Mouse (Mus musculus) hindbrain, postnatal 0 days (tissue): ENCODE data around the gene Dnah6. TPM values are rescaled to one million over a fixed set of nuclear protein-coding genes. Genes with fewer than 3 reads are reported as not detected.

Experiments used
- ATAC-seq: fragments of 200-750 bp; cut with Nextera tagmentation; 2 replicates; pipeline ENCODE4 v1.8.0; 2017; ENCODE audit warnings: mild to moderate bottlenecking, moderate TSS enrichment, moderate library complexity
- DNase-seq: peaks from one replicate; pipeline ENCODE4 v3.0.0-alpha.2; 2015; ENCODE audit warnings: low spot score
- H3K27ac ChIP-seq: fragments of 300-500 bp; sonication (generic); 2 replicates; pipeline ENCODE4 v1.5.1; 2014; ENCODE audit warnings: mild to moderate bottlenecking
- H3K27me3 ChIP-seq: fragments of 300-500 bp; sonication (generic); 2 replicates; pipeline ENCODE4 v1.6.1; 2014; ENCODE audit warnings: low read length, mixed read lengths; ENCODE audit not compliant: insufficient read depth
- H3K36me3 ChIP-seq: fragments of 300-500 bp; sonication (generic); 2 replicates; pipeline ENCODE4 v1.6.1; 2014; ENCODE audit warnings: low read length, mixed read lengths; ENCODE audit not compliant: insufficient read depth
- H3K4me1 ChIP-seq: fragments of 300-500 bp; sonication (generic); 2 replicates; pipeline ENCODE4 v1.6.1; 2014; ENCODE audit warnings: antibody characterized with exemption, low read length, mixed read lengths; ENCODE audit not compliant: insufficient read depth
- H3K4me2 ChIP-seq: fragments of 300-500 bp; sonication (generic); 2 replicates; pipeline ENCODE4 v1.6.1; 2014; ENCODE audit warnings: low read depth, mild to moderate bottlenecking, low read length, moderate library complexity, mixed read lengths
- H3K4me3 ChIP-seq: fragments of 300-500 bp; sonication (generic); 2 replicates; pipeline ENCODE4 v1.5.1; 2014; ENCODE audit warnings: low read length
- H3K9ac ChIP-seq: fragments of 300-500 bp; sonication (generic); replicated peaks from 2 replicates; pipeline ENCODE4 v1.6.1; 2014; ENCODE audit warnings: mild to moderate bottlenecking, low read length, moderate library complexity, mixed read lengths
- H3K9me3 ChIP-seq: fragments of 300-500 bp; sonication (generic); 2 replicates; pipeline ENCODE4 v1.6.1; 2016; ENCODE audit warnings: low read length, mixed read lengths
- CTCF ChIP-seq: IDR thresholded peaks from 2 replicates; pipeline ENCODE4 v1.5.1; 2016; ENCODE audit warnings: antibody characterized with exemption, control low read depth, low read depth
- WGBS: fragments of 180-500 bp; shearing (Covaris S2); extraction: QIAGEN DNeasy Blood & Tissue Kit; methylation state at CpG from one replicate; pipeline ENCODE4 v1.1.7; 2014; 5-methylcytosine and 5-hydroxymethylcytosine counted together
- polyA plus RNA-seq: library from polyadenylated mRNA; unstranded; fragments of >200 nt; fragmentation: Nextera tagmentation; extraction: Ambion mirVana; gene quantifications from 2 replicates; pipeline ENCODE4 v1.2.1, GENCODE M21; 2015
- total RNA-seq: library from RNA; depleted of rRNA; stranded (reverse); fragments of >200 nt; gene quantifications from 2 replicates; pipeline ENCODE4 v1.2.3, GENCODE M21; 2014

The Dnah6 gene
- total and polyA plus RNA-seq, 2 experiments from 2014 or later: 0.34 to 1.5 TPM

- no peak for TF ChIP-seq CTCF
- Histone ChIP-seq H3K4me1 (no peaks in the 10 kb centered on the region), H3K9me3 (no peaks in the 10 kb centered on the region), H3K9ac (no peak overlapping the region), H3K4me3 (no peak overlapping the region), H3K27me3 (no peaks in the 10 kb centered on the region), H3K4me2 (no peak overlapping the region), H3K27ac (no peak overlapping the region), H3K36me3 (no peaks in the 10 kb centered on the region)
- no peak for ATAC-seq
- no peak for DNase-seq
- 85% methylated on average over 6 of the region's 6 CpGs for WGBS
Measured at GRCm38 (mm10) chr6:73190756-73191155, 30.7 kb downstream of the Dnah6 start.

- Histone ChIP-seq H3K4me1 (no peaks in the 10 kb centered on the region), H3K27me3 (no peaks in the 10 kb centered on the region), H3K27ac (no peak overlapping the region), H3K9ac (no peak overlapping the region), H3K9me3 (no peaks in the 10 kb centered on the region), H3K4me3 (no peak overlapping the region), H3K36me3 (no peaks in the 10 kb centered on the region), H3K4me2 (no peak overlapping the region)
- no peak for ATAC-seq
- TF ChIP-seq CTCF: no peak
- WGBS: 86% methylated on average over 5 of the region's 5 CpGs
- DNase-seq: no peak
Measured at GRCm38 (mm10) chr6:73184276-73184675, 37.2 kb downstream of the Dnah6 start.

GRCm38 (mm10) chr6:73182987-73183386 is 38.5 kb downstream of the Dnah6 start:
- no peak overlapping the region for H3K27ac ChIP-seq
- no peak for TF ChIP-seq CTCF
- H3K9ac ChIP-seq: no peak overlapping the region
- WGBS: 53% methylated on average over 3 of the region's 3 CpGs
- no peak overlapping the region for H3K4me3 ChIP-seq
- no peak overlapping the region for H3K4me2 ChIP-seq
- H3K4me1 ChIP-seq: no peaks in the 10 kb centered on the region
- ATAC-seq (no peak), DNase-seq (no peak)
- H3K9me3 ChIP-seq: no peaks in the 10 kb centered on the region
- no peaks in the 10 kb centered on the region for H3K36me3 ChIP-seq
- no peaks in the 10 kb centered on the region for H3K27me3 ChIP-seq

GRCm38 (mm10) chr6:73182410-73182809 is 39.0 kb downstream of the Dnah6 start:
- H3K4me2 ChIP-seq: no peak overlapping the region
- TF ChIP-seq CTCF: no peak
- no peaks in the 10 kb centered on the region for H3K36me3 ChIP-seq
- H3K27ac ChIP-seq: no peak overlapping the region
- H3K9me3 ChIP-seq: no peaks in the 10 kb centered on the region
- no peak overlapping the region for H3K4me3 ChIP-seq
- H3K27me3 ChIP-seq: no peaks in the 10 kb centered on the region
- H3K4me1 ChIP-seq: no peaks in the 10 kb centered on the region
- no peak overlapping the region for H3K9ac ChIP-seq
- 35% methylated on average over 3 of the region's 3 CpGs for WGBS
- ATAC-seq (no peak), DNase-seq (no peak)

- H3K27ac ChIP-seq: no peak overlapping the region
- H3K4me1 ChIP-seq: no peaks in the 10 kb centered on the region
- no peaks in the 10 kb centered on the region for H3K36me3 ChIP-seq
- no peaks in the 10 kb centered on the region for H3K9me3 ChIP-seq
- DNase-seq (no peak), ATAC-seq (no peak)
- no peak overlapping the region for H3K4me2 ChIP-seq
- TF ChIP-seq CTCF: no peak
- H3K27me3 ChIP-seq: no peaks in the 10 kb centered on the region
- H3K9ac ChIP-seq: no peak overlapping the region
- no peak overlapping the region for H3K4me3 ChIP-seq
- WGBS: 78% methylated on average over 4 of the region's 4 CpGs
Measured at GRCm38 (mm10) chr6:73182006-73182405, 39.4 kb downstream of the Dnah6 start.

- Histone ChIP-seq H3K4me2 (no peak overlapping the region), H3K9me3 (no peaks in the 10 kb centered on the region), H3K27ac (no peak overlapping the region), H3K9ac (no peak overlapping the region), H3K4me1 (no peaks in the 10 kb centered on the region), H3K4me3 (no peak overlapping the region), H3K27me3 (no peaks in the 10 kb centered on the region), H3K36me3 (no peaks in the 10 kb centered on the region)
- WGBS: 77% methylated on average over 3 of the region's 3 CpGs
- TF ChIP-seq CTCF: no peak
- ATAC-seq (no peak), DNase-seq (no peak)
Measured at GRCm38 (mm10) chr6:73175156-73175555, 46.3 kb downstream of the Dnah6 start.

- Histone ChIP-seq H3K9ac (no peak overlapping the region), H3K27ac (no peak overlapping the region), H3K27me3 (no peaks in the 10 kb centered on the region), H3K4me3 (no peak overlapping the region), H3K4me1 (no peaks in the 10 kb centered on the region), H3K36me3 (no peaks in the 10 kb centered on the region), H3K4me2 (no peak overlapping the region), H3K9me3 (no peaks in the 10 kb centered on the region)
- 72% methylated on average over 3 of the region's 3 CpGs for WGBS
- ATAC-seq (no peak), DNase-seq (peak; percentile 27)
- TF ChIP-seq CTCF: peak; percentile 8; the same call in 1 of the 2 replicates
Measured at GRCm38 (mm10) chr6:73167230-73167629, 54.2 kb downstream of the Dnah6 start.
